Mouse (Mus musculus): ENCODE results near the gene Sorcs1.

GRCm38 (mm10) chr19:50526094-50526493 is 152.4 kb downstream of the Sorcs1 start:
- no peak for TF ChIP-seq CTCF (IDR thresholded peaks at IDR 0.05; ENCODE audit: borderline replicate concordance, extremely low read depth, insufficient read depth, insufficient read length)
- no peak for TF ChIP-seq POLR2A (IDR thresholded peaks at IDR 0.05; ENCODE audit: borderline replicate concordance, extremely low read depth, insufficient read depth, insufficient read length, poor library complexity, severe bottlenecking)

Data from brain, embryonic 14.5 days (tissue).